Mouse (Mus musculus): ENCODE measurements around the gene Ugt1a6b.
A peak's percentile ranks its signal among the peaks of the same experiment; 100 is the strongest.
"Not testable (repeated sequence)": the region's sequence is repeated elsewhere in the genome, so short reads cannot be mapped to it uniquely, and the experiment has no call there.

Gene Ugt1a6b

DNA sequence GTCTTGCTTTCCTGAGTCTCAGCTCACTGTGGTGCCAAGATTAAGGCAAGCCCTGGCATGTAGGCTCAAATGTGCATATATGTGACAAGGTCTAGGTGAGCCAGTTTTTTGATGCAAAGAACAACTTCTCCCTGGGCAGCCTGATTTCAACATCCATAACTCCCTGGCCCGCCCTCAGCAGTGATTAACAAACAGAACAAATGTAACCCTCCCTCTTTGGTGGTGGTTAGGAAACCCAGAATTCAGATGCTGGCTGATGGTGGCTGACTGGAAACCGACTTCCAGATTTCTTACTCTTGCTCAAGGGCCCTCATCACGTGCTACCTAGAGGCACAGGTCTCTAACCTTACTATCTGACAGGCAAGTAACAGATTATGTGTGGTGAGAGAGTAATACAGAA is at the start of gene Ugt1a6b:
TSS of gene Ugt1a6b (plus strand) at position 234 of the 400 bp plus-strand sequence.
- not testable (repeated sequence) for DNase-seq (ENCODE audit: extremely low read depth, insufficient read length, low spot score)

DNA sequence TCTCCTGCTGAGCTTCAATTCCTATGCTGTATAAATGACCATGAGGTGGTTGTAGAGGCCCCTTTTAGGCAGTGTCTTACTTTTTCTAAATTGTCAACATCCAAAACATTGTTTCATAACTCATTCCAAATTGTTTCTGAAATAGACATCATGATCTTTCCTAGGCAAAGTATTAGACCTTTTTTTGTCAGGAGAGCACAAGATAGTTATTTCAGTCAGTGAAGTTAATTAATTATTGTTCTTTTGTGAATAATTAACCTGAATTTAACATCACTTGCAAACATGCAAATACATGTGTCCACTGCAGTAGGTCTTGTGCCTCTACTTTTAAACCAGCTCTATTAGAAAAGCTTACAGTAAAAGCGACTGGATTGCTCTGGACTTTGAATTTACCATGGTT is 48.0 kb upstream of the Ugt1a6b start, which contains the start of gene Ugt1a10:
TSS of gene Ugt1a10 (plus strand) at position 301 of the 400 bp plus-strand sequence.
- DNase-seq (ENCODE audit: extremely low read depth, insufficient read length, low spot score) = no peak

DNA sequence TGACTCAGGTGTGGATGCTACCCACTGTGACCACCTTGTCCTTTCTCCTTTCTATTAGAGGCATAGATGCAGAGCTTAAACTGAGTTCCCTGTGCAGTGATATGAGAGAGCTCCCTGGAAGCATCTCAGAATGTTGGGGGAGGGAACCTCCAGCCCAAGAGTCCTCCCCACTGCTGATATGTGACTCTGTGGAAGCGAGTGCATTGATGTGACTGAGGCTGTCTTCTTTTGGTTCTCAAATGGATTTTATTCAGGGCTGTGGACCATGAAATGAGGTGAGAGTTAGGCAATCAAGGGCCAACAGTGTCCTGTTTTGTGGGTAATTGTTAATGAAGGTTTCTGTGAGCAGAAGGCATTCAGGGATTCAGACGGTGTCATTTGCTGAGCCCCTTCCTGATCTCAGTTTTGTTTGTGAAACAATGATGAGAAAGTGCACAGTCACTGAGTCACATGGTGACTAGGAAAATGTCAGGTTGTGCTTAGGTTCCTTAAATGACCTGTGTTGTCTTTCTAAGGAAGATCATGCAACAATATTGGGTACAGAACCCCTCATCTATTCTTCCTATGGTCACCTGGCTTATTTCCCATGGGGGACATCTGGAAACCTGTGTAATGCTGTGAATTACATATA is 36.5 kb upstream of the Ugt1a6b start:
- DNase-seq (ENCODE audit: extremely low read depth, insufficient read length, low spot score) = not testable (repeated sequence)

DNA sequence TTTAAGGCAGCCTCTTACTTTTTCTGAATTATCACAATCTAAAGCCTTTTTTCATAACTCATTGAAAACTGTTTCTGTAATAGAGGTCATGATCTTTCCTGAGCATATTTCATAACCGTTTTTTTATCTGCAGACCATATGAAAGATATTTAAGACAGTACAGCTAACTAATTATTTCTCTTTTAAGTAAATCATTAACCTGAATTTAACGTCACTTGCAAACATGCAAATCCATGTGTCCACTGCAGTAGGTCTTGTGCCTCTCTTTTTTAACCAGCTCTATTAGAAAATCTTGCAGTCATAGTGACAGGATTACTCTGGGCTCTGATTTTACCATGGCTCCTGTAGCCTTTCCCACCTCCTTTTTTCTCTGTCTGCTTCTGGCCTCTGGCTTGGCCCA is 32.6 kb upstream of the Ugt1a6b start, which contains the start of gene Ugt1a9:
TSS of gene Ugt1a9 (plus strand) at position 306 of the 400 bp plus-strand sequence.
- DNase-seq (ENCODE audit: extremely low read depth, insufficient read length, low spot score) = no peak

DNA sequence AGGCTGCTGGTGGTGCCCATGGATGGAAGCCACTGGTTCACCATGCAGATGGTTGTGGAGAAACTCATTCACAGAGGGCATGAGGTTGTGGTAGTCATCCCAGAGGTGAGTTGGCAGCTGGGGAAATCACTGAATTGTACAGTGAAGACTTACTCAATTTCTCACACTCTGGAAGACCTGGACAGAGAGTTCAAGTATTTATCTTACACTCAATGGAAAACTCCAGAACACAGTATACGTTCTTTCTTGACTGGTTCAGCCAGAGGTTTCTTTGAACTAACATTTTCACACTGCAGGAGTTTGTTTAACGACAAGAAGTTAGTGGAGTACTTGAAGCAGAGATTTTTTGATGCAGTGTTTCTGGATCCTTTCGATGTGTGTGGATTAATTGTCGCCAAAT is 32.1 kb upstream of the Ugt1a6b start:
- no peak for DNase-seq (ENCODE audit: extremely low read depth, insufficient read length, low spot score)

DNA sequence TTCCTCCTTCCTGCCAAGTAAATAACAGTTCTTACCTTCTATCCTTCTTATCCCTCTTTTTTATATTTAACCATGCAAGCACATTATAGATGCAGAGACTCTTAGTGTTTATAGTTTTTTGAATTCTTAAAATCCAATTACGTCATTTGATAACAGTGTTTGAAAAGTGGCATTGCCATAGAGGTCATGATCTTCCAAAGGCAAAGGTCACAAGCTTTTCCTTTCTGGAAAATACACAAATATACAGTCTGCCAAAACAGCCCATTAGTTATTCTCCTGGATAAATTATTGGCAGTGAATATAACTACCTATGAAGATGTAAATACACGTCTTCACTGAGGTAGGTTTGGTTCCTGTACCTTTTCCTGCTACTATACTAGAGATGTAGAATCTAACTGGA is 28.6 kb upstream of the Ugt1a6b start:
- no peak for DNase-seq (ENCODE audit: extremely low read depth, insufficient read length, low spot score)

DNA sequence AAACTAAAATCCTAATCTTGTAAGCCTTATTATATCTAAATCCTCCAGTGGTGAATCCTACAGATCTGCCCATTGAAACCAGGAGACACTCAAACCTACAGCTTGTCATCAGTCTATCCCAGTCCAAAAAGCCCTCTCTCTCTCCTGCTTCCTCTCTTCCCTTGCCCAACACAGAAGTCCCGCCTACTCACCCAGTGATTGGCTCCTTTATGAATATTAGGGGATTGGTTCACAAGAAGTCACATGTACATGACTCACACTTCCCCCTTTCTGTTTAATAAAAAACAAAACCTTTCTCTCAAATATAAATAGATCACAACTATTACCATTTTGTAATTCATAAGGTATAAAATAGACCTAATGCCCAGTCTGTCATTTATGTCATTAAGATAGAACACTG is 25.9 kb upstream of the Ugt1a6b start:
- DNase-seq (ENCODE audit: extremely low read depth, insufficient read length, low spot score) = peak; percentile 13

DNA sequence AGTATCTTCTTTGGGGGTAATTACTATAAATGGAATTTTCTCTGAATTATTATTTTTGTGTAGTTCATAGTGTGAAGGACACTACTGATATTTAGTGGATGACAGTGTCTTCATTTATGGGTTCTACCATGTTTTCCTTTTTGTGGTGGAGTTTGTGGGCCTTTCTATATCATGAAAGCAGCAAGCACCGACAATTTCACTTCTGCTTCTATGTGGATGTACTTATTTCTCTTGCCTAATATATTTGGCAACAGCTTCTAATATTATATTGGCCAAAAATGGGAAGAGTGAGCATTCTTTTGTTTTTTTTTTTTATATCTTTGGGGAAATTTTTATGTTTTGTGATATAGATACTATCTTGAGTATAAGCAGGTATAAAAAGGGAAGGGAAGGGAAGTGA is 21.4 kb upstream of the Ugt1a6b start:
- no peak for DNase-seq (ENCODE audit: extremely low read depth, insufficient read length, low spot score)

DNA sequence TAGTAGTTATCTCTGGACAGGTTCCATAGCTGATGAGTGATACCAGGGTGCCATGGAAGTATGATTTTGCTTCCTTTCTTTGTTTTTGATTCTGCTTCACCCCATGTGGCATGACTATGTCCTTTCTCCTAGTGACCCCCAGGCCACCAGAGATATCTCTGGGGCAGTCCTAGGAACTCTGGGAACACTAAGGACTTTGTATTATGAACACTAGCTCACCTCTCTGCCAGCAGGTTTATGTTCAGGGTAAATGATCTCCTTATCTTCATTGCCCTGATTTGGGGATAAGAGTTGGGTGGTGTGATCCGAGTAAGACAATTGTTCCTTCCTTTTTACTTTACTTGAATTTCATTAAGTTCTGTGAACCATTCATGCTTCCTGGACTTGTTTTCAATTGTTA is 16.9 kb upstream of the Ugt1a6b start:
- no peak for DNase-seq (ENCODE audit: extremely low read depth, insufficient read length, low spot score)

DNA sequence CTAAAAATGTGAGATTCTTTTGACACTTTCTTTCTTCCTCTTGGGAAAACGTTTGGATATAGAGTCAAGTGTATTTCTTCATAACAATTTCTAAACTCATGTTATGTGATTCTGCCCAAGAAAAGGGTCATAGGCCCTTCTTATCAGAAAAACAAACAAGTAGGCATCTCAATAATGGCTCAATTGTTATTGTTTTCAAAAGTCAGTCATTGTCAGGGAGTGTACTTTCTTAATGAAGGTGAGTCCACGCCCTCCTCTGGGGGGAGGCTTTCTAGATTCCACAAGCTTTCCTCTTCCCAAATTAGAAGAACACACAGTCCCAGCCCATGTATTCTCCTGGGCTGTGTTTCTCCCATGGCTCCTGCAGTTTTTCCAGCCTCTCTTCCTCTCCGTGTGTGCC is 15.5 kb upstream of the Ugt1a6b start, which contains the start of gene Ugt1a8:
TSS of gene Ugt1a8 (plus strand) at position 301 of the 400 bp plus-strand sequence.
- no peak for DNase-seq (ENCODE audit: extremely low read depth, insufficient read length, low spot score)

DNA sequence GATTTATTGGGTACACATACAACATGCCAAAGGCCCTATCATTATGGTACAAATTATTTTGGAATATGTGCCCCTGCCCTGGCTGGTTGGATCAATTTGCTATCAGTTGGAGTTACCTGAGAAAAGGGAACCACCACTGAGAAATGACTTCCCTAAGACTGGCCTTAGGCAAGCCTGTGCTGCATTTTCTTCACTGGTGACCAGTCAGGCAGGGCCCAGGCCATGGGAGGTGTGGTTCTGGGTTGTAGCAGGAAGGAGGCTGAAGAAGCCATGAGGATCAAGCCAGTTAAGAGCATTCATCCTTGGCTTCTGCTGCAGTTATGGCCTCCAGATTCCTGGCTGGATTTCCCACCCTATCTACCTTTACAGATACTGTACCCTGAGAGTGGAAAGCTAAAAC is 10.7 kb upstream of the Ugt1a6b start:
- DNase-seq (ENCODE audit: extremely low read depth, insufficient read length, low spot score) = no peak

DNA sequence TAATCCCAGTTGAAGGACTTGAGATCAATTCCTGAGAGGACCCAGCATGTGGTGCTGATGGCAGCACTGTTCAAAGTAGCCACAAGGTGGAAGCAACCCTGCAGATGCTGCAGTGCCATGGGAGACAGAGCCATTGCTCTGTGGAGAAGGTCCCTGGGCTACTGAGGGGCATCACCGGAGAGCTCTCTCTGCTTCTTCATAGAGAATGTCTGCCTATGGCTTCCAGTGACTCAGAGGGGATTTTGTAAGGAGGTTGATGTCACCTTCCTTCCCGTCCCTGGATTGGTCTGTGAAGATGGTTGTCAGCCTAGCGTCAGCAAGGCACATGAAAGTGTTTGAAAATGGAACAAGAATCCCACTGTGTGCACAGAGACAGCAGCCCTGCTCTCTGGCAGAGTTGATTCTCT is 8.8 kb upstream of the Ugt1a6b start:
- not testable (repeated sequence) for DNase-seq (ENCODE audit: extremely low read depth, insufficient read length, low spot score)

DNA sequence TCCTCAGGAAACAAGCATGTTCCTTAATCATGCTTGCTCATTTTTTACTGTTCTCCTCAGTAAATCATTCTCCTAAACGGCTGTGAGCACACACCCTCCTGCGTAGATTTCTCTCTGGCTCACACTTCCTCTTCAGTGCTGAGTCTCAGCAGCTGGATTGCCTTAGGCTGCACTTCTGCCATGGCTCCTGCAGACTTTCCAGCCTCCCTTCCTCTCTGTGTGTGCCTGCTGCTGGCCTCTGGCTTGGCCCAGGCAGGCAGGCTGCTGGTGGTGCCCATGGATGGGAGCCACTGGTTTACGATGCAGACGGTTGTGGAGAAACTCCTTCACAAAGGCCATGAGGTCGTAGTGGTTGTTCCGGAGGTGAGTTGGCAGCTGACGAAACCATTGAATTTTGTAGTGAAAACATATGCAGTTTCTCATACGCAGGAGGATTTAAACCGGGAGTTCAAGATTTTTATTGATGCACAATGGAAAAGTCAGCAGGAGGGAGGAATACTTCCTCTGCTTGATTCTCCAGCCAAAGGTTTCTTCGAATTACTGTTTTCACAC is 8.0 kb upstream of the Ugt1a6b start, which contains the start of gene Ugt1a7c:
TSS of gene Ugt1a7c (plus strand) at position 122 of the 552 bp plus-strand sequence.
- no peak for DNase-seq (ENCODE audit: extremely low read depth, insufficient read length, low spot score)

DNA sequence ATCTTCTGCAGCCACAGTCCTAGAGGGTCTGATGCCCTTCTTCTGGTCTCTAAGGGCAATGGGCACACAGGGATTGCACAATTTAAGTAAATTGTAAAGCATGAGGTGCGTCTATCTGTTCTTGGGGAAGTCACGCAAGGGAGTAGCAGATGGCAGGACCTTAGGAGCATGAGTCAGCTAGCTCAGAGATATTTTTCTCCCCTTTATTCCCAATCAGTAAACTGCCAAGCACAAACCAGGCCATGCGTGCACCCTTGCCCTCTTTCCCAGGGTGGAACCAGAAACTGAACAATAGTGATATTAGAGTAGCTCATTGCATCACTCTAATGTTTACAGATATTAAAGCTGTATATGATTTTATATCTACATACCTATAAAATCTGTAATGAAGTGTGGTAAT is 4.5 kb upstream of the Ugt1a6b start:
- DNase-seq (ENCODE audit: extremely low read depth, insufficient read length, low spot score) = not testable (repeated sequence)

DNA sequence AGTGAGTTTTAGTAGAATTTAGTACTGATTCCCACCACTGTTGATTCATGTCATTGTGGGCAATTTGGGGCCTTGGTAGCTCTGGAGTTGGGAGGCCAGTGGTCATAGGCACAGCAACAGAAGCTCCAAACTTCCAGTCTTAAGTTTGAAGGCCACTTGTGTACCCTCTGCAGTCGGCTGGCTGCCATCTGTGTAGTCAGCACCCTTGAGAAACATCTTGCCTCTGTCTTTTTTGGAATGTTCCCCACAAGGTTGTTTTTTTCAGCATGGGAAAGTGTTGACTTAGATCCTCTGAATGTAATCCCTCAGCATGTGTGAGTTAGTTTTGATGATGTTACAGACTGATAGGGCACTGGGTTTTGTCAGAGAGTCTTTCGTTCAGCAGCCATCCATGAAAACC is 3.4 kb upstream of the Ugt1a6b start:
- not testable (repeated sequence) for DNase-seq (ENCODE audit: extremely low read depth, insufficient read length, low spot score)

DNA sequence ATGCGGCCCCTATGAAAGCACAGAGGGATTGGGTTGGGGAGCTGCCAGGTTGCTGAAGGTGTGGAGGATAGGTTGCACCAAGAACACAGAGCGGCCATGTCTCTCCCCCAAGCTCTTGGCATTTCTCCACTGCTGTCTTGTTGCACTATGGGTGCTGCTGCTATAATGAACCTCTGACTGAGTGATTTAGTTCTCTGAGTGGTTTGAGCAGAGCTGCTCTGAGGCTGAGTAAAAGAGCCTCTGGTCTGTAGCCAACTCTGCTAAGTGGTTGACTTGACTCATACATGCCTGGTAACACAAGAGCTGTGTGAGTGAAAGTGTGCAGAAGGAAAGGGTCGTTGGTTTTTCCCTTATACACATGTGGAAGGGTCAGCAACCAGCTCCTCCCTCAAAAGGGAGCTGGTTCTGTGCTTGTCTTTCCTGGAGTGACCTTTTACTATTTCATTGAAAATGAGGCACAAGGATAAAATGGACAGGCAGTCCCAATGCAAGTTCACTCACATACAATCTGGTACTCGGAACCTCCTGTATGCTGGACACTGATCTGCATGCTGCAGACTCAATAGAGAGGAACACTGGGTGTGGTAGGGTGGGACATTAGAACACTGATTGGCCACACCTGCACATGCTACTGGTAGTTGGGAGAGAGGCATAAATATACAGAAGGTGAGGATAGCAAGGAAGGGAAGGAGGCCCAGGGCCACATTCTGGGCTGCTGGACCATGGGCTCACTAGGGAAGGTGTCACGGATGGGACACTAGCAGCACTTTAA is 831 bp downstream of the Ugt1a6b start:
- peak; percentile 55 for DNase-seq (ENCODE audit: extremely low read depth, insufficient read length, low spot score)

DNA sequence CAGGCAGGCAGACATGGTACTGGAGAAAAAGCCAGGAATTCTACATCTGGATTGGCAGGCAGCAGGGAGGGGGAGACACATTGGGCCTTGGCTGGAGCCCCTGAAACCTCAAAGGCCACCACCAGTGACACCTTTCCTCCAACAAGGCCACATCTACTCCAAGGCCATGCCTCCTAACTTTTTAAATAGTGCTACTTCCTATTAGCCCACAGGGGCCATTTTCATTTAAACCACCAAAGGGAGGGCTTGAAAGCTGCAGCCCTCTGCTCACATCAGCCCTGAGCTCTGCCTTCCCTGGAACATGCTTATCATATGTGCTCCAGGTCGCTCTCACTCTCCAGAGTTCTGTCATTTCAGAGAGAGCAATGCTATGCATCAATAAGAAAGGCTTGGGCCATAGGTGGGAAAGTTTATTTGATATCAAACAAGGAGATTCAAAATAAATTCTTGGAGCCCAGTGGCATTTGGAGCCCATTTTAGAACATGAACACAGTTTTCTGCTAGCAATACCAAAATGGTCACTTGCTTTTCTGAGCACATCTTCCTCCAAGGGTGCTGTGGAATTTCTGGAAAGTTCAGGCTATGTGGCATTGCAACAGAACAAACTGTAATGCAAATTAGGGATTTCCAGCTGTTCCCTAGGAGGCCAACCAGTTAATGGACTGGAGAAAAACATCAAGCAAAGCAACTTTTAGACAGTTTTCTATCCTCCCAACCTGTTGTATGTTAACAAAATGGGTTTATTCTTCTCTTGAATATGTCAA is 1.8 kb downstream of the Ugt1a6b start:
- no peak for DNase-seq (ENCODE audit: extremely low read depth, insufficient read length, low spot score)

DNA sequence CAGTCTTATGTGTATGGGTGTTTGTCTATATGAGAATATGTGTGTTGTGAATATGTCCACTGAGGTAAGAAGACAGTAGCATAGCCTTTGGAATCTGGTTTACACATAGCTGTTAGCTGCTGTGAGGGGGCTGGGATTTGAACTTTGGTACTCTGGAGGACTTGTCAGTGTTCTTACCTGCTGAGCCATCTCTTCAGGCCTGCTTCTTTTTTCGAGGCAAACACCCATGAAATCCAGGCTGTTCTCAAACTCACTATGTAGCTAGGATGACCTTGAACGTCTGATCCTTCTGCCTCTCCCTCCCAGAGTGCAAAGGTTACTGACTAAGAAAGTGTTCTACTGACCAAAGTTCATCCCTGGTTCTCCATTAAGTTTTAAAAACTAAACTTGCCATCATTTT is 2.6 kb downstream of the Ugt1a6b start:
- DNase-seq (ENCODE audit: extremely low read depth, insufficient read length, low spot score) = no peak

DNA sequence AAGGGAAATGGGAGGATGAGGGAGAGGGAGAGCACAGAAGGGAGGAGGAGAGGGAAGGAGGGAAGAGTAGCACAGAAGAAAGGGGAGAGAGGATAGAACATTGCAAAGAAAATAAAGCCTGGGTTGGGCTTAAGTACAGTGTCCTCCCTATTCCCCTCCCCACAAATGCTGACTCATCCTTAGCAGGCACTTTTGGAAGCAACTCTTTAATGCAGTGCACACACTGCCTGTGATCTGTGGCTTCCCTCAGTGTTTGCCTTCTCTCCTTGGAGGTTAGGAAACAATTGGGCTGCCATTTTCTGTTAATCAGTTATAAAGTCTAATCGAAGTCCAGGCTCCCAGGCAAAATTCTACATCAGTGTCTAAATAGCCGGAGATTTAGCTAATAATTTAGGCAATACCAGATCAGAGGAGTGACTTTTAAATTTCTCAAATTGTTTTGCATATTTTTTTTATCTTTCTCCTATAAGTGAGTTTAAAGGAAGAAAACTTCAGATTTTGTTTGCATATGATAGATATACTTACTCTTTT is 6.0 kb downstream of the Ugt1a6b start:
- DNase-seq (ENCODE audit: extremely low read depth, insufficient read length, low spot score) = not testable (repeated sequence)

DNA sequence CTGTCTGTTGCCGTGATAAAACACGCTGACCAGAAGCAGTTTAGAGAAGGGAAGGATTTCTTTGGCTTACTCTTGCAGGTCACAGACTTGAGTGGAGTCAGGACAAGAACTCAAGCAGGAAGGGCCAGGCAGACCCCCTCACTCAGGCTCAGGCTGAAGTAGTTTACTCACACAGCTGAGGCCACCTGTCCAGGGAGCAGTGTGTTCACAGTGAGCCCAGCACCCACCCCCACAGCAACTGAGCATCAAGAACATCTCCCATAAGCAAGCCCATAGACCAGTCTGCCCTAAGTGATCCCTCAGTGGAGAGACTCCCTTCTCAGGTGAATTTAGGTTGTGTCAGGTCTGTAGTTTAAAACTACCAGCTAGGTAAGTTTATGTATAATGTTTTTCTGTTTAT is 6.6 kb downstream of the Ugt1a6b start:
- not testable (repeated sequence) for DNase-seq (ENCODE audit: extremely low read depth, insufficient read length, low spot score)

DNA sequence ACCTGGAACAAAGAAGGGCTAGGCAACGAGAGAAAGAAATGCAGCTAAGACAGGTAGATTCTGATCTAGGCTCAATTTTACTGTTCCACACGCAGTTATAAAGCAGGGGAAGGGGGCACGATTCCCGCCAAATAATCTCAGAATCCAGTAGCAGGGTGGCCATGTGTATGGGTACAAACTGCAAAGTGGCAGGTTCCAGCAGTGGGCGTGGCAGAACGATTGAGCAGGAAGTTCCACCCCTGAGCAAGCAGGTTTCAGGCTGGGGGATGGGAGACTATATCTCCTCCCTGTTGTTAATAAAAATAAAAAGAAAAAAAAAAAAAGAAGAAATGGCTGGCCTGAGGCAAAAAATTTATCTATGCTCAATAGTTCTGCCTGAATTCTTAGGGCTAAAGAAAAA is 9.7 kb downstream of the Ugt1a6b start:
- not testable (repeated sequence) for DNase-seq (ENCODE audit: extremely low read depth, insufficient read length, low spot score)
